Mouse (Mus musculus): Measurements from ENCODE around the gene Erv3. TPM values are rescaled to one million over a fixed set of nuclear protein-coding genes. Genes with fewer than 3 reads are reported as not detected.

Gene Erv3
- polyA plus RNA-seq, 1 experiment from 2014 or later, result not detected

DNA sequence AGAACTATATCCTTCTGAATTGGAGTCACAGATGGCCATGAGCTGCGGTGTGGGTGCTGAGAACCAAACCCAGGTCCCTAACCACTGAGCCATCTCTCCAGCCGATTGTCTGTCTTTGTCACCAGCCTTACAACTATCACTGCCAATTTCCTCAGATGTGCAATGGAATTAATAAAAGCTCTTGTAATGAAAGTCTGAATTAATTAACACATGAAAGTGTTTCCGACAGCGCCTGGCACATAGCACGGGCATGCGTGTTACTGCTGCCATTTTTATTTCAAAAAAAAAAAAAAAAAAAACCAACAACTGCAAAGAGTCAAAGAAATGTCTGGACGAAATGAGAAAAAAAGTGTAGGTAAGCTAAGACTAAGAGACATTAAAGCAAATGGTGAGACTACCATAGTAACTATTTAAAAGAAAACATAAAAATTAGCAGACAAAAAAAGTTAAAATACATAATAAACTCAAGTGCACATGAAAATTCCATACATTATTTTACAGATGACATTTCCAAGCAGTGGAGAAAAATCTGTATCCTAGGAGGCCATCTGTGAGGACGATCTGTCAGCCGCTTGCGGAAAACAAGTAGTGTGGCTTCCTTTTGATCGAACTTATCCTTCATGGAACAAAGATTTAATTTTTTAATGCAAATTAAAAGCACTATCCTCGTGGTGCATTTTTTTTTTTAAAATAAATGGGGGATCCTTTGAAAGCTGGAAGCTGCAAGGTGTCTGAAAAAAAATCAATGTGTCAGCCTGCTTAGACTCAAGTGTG is 38.0 kb upstream of the Erv3 start:
- no peak overlapping the region for H3K4me3 ChIP-seq (ENCODE audit: low read length)
- no peaks in the 10 kb centered on the region for H3K9me3 ChIP-seq (ENCODE audit: control insufficient read depth, low read length)
- H3K4me2 ChIP-seq (ENCODE audit: low read depth, low read length), result no peak overlapping the region
- WGBS, result 83% methylated on average over 12 of the region's 12 CpGs
- H3K27ac ChIP-seq (ENCODE audit: low read length), result no peak overlapping the region
- ATAC-seq (ENCODE audit: low read depth), result no peak
- no peaks in the 10 kb centered on the region for H3K36me3 ChIP-seq (ENCODE audit: control insufficient read depth, insufficient read depth, low read length)
- H3K9ac ChIP-seq (ENCODE audit: low read length), result no peak overlapping the region
- no peaks in the 10 kb centered on the region for H3K27me3 ChIP-seq (ENCODE audit: control insufficient read depth, insufficient read depth, low read depth, low read length)
- peaks cover 2% of the 10 kb centered on the region; the same call in 1 of the 2 replicates for H3K4me1 ChIP-seq (replicated peaks; ENCODE audit: control insufficient read depth, insufficient read depth, low read length)

DNA sequence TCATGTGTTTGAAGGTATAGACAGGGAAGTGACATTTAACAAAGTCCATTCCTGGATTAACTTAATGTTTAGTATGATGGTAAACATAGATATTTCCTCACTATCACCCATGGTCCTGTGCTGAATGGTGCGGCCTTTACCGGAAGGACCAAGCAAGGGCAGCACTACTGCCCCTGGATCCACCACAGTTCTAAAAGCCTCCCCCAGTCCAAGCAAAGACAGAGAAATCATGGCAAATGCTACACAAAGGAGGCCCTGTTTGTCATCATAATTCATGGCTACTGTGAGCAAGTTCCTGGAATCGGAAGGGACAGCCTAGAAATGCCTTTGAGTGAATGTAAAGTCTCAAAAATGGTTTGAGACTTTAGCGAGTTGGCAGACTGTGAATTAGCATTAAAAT is 36.5 kb upstream of the Erv3 start:
- Histone ChIP-seq H3K36me3 (ENCODE audit: control insufficient read depth, insufficient read depth, low read length) (no peaks in the 10 kb centered on the region), H3K27me3 (ENCODE audit: control insufficient read depth, insufficient read depth, low read depth, low read length) (no peaks in the 10 kb centered on the region), H3K4me2 (ENCODE audit: low read depth, low read length) (no peak overlapping the region), H3K4me3 (ENCODE audit: low read length) (no peak overlapping the region), H3K9ac (ENCODE audit: low read length) (no peak overlapping the region), H3K9me3 (ENCODE audit: control insufficient read depth, low read length) (no peaks in the 10 kb centered on the region), H3K27ac (ENCODE audit: low read length) (no peak overlapping the region), H3K4me1 (replicated peaks; ENCODE audit: control insufficient read depth, insufficient read depth, low read length) (peaks cover 10% of the 10 kb centered on the region)
- WGBS, result 94% methylated on average over 4 of the region's 4 CpGs
- no peak for ATAC-seq (ENCODE audit: low read depth)

DNA sequence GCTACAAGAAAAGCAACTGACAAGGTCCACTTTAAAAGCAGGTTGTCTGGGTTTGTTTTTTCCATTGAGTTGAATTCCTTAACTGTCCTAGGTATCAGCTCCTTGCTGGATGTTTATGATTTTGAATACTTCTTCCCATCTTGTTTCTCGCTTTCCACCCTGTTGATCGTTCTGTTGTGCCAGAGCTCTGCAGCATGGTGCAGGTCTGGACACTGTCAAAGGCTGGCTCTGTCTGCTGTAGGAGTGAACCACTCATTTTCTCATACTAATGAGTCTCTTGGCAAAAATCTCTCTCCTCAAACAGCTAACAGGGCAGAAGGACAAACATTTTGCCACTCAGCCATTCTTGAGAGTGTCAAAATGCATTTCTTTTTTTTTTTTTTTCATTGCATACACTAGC is 35.6 kb upstream of the Erv3 start:
- no peak for ATAC-seq (ENCODE audit: low read depth)
- H3K4me2 ChIP-seq (ENCODE audit: low read depth, low read length), result no peak overlapping the region
- no peak overlapping the region for H3K27ac ChIP-seq (ENCODE audit: low read length)
- H3K9ac ChIP-seq (ENCODE audit: low read length), result no peak overlapping the region
- no peaks in the 10 kb centered on the region for H3K36me3 ChIP-seq (ENCODE audit: control insufficient read depth, insufficient read depth, low read length)
- no peaks in the 10 kb centered on the region for H3K9me3 ChIP-seq (ENCODE audit: control insufficient read depth, low read length)
- H3K27me3 ChIP-seq (ENCODE audit: control insufficient read depth, insufficient read depth, low read depth, low read length), result no peaks in the 10 kb centered on the region
- no peak overlapping the region for H3K4me3 ChIP-seq (ENCODE audit: low read length)
- WGBS, result 75% methylated on average over 2 of the region's 2 CpGs
- H3K4me1 ChIP-seq (replicated peaks; ENCODE audit: control insufficient read depth, insufficient read depth, low read length), result peaks cover 15% of the 10 kb centered on the region

GRCm38 (mm10) chr2:131892534-131892933 is 33.0 kb upstream of the Erv3 start:
- H3K4me3 ChIP-seq (ENCODE audit: low read length), result no peak overlapping the region
- no peaks in the 10 kb centered on the region for H3K9me3 ChIP-seq (ENCODE audit: control insufficient read depth, low read length)
- 43% methylated on average over 5 of the region's 5 CpGs for WGBS
- peaks cover 20% of the 10 kb centered on the region for H3K4me1 ChIP-seq (replicated peaks; ENCODE audit: control insufficient read depth, insufficient read depth, low read length)
- H3K27ac ChIP-seq (ENCODE audit: low read length), result peak overlapping the region; percentile 50
- H3K9ac ChIP-seq (ENCODE audit: low read length), result no peak overlapping the region
- no peaks in the 10 kb centered on the region for H3K36me3 ChIP-seq (ENCODE audit: control insufficient read depth, insufficient read depth, low read length)
- no peaks in the 10 kb centered on the region for H3K27me3 ChIP-seq (ENCODE audit: control insufficient read depth, insufficient read depth, low read depth, low read length)
- ATAC-seq (ENCODE audit: low read depth), result peak; percentile 44; the same call in 1 of the 2 replicates
- no peak overlapping the region for H3K4me2 ChIP-seq (ENCODE audit: low read depth, low read length)

DNA sequence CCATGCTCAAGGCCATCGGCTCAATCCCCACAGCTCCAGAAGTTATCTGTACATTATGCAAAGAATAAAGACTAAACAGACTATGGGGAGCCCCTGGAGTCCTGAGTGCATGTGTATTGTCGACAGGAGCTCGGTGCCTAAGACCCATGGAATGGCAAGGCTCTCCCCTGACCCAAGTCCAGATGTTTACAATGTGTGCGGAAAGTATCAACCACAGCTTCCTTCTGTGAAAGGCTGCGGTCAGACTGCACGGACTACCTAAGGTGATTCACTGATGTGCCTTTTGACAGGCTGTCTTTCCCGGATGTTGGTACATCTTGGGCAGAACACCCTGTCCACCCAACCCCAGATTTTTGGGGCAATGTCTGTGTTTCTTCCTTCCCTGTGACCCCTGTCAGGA is 28.7 kb upstream of the Erv3 start:
- no peak overlapping the region for H3K4me3 ChIP-seq (ENCODE audit: low read length)
- ATAC-seq (ENCODE audit: low read depth), result no peak
- H3K9ac ChIP-seq (ENCODE audit: low read length), result no peak overlapping the region
- no peak overlapping the region for H3K4me2 ChIP-seq (ENCODE audit: low read depth, low read length)
- H3K27ac ChIP-seq (ENCODE audit: low read length), result no peak overlapping the region
- H3K27me3 ChIP-seq (ENCODE audit: control insufficient read depth, insufficient read depth, low read depth, low read length), result no peaks in the 10 kb centered on the region
- 22% methylated on average over 7 of the region's 7 CpGs for WGBS
- peaks cover 20% of the 10 kb centered on the region for H3K4me1 ChIP-seq (replicated peaks; ENCODE audit: control insufficient read depth, insufficient read depth, low read length)
- H3K9me3 ChIP-seq (ENCODE audit: control insufficient read depth, low read length), result no peaks in the 10 kb centered on the region
- H3K36me3 ChIP-seq (ENCODE audit: control insufficient read depth, insufficient read depth, low read length), result no peaks in the 10 kb centered on the region

- H3K27ac ChIP-seq (ENCODE audit: low read length), result no peak overlapping the region
- no peaks in the 10 kb centered on the region for H3K9me3 ChIP-seq (ENCODE audit: control insufficient read depth, low read length)
- no peak overlapping the region for H3K4me2 ChIP-seq (ENCODE audit: low read depth, low read length)
- H3K4me3 ChIP-seq (ENCODE audit: low read length), result no peak overlapping the region
- no peak for ATAC-seq (ENCODE audit: low read depth)
- H3K36me3 ChIP-seq (ENCODE audit: control insufficient read depth, insufficient read depth, low read length), result no peaks in the 10 kb centered on the region
- H3K9ac ChIP-seq (ENCODE audit: low read length), result no peak overlapping the region
- 83% methylated on average over 6 of the region's 6 CpGs for WGBS
- H3K27me3 ChIP-seq (ENCODE audit: control insufficient read depth, insufficient read depth, low read depth, low read length), result no peaks in the 10 kb centered on the region
- peaks cover 13% of the 10 kb centered on the region for H3K4me1 ChIP-seq (replicated peaks; ENCODE audit: control insufficient read depth, insufficient read depth, low read length)
Measured at GRCm38 (mm10) chr2:131886503-131887160, 27.1 kb upstream of the Erv3 start.

DNA sequence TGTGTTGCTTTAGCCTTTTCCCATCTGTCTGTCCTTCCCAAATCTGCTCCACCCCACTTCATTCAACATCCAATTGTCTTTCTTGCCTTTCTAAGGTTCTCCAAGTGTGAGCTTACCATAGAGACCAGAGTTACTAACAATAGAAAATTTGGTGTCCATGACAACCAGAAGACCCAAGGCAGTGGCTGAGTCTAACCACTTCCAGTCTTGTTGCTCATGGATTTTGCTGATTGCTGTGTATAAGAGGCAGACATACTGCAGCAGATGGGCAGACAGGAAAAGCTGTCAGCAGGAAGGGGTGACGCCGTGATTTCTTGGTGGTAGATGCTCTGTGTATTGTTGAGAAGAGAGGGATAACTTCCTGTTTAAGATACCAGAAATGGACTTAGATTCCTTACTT is 23.6 kb upstream of the Erv3 start:
- H3K9me3 ChIP-seq (ENCODE audit: control insufficient read depth, low read length), result no peaks in the 10 kb centered on the region
- H3K27ac ChIP-seq (ENCODE audit: low read length), result no peak overlapping the region
- H3K27me3 ChIP-seq (ENCODE audit: control insufficient read depth, insufficient read depth, low read depth, low read length), result no peaks in the 10 kb centered on the region
- H3K9ac ChIP-seq (ENCODE audit: low read length), result no peak overlapping the region
- H3K36me3 ChIP-seq (ENCODE audit: control insufficient read depth, insufficient read depth, low read length), result no peaks in the 10 kb centered on the region
- no peak overlapping the region for H3K4me3 ChIP-seq (ENCODE audit: low read length)
- no peak overlapping the region for H3K4me2 ChIP-seq (ENCODE audit: low read depth, low read length)
- H3K4me1 ChIP-seq (replicated peaks; ENCODE audit: control insufficient read depth, insufficient read depth, low read length), result no peaks in the 10 kb centered on the region
- WGBS, result 39% methylated on average over 2 of the region's 2 CpGs
- no peak for ATAC-seq (ENCODE audit: low read depth)

- H3K27me3 ChIP-seq (ENCODE audit: control insufficient read depth, insufficient read depth, low read depth, low read length), result no peaks in the 10 kb centered on the region
- no peak overlapping the region for H3K4me3 ChIP-seq (ENCODE audit: low read length)
- no peaks in the 10 kb centered on the region for H3K4me1 ChIP-seq (replicated peaks; ENCODE audit: control insufficient read depth, insufficient read depth, low read length)
- no peak overlapping the region for H3K4me2 ChIP-seq (ENCODE audit: low read depth, low read length)
- WGBS, result 65% methylated on average over 4 of the region's 4 CpGs
- no peak for ATAC-seq (ENCODE audit: low read depth)
- H3K27ac ChIP-seq (ENCODE audit: low read length), result no peak overlapping the region
- H3K9me3 ChIP-seq (ENCODE audit: control insufficient read depth, low read length), result no peaks in the 10 kb centered on the region
- no peak overlapping the region for H3K9ac ChIP-seq (ENCODE audit: low read length)
- H3K36me3 ChIP-seq (ENCODE audit: control insufficient read depth, insufficient read depth, low read length), result no peaks in the 10 kb centered on the region
Measured at GRCm38 (mm10) chr2:131881766-131882165, 22.2 kb upstream of the Erv3 start.

GRCm38 (mm10) chr2:131876551-131877265 is 17.2 kb upstream of the Erv3 start:
- WGBS, result 84% methylated on average over 7 of the region's 7 CpGs
- H3K27ac ChIP-seq (ENCODE audit: low read length), result no peak overlapping the region
- no peak overlapping the region for H3K4me3 ChIP-seq (ENCODE audit: low read length)
- no peaks in the 10 kb centered on the region for H3K4me1 ChIP-seq (replicated peaks; ENCODE audit: control insufficient read depth, insufficient read depth, low read length)
- H3K9me3 ChIP-seq (ENCODE audit: control insufficient read depth, low read length), result no peaks in the 10 kb centered on the region
- no peak overlapping the region for H3K4me2 ChIP-seq (ENCODE audit: low read depth, low read length)
- H3K9ac ChIP-seq (ENCODE audit: low read length), result no peak overlapping the region
- H3K36me3 ChIP-seq (ENCODE audit: control insufficient read depth, insufficient read depth, low read length), result no peaks in the 10 kb centered on the region
- no peaks in the 10 kb centered on the region for H3K27me3 ChIP-seq (ENCODE audit: control insufficient read depth, insufficient read depth, low read depth, low read length)
- ATAC-seq (ENCODE audit: low read depth), result no peak

Measured in lung, embryonic 16.5 days (tissue).